Mouse (Mus musculus) embryonic facial prominence, embryonic 11.5 days (tissue): ENCODE results near the gene Prdx5. TPM values are rescaled to one million over a fixed set of nuclear protein-coding genes. Genes with fewer than 3 reads are reported as not detected.
"Not testable (repeated sequence)": the region's sequence is repeated elsewhere in the genome, so short reads cannot be mapped to it uniquely, and the experiment has no call there.

Experiments
- ATAC-seq: fragments of 200-750 bp; cut with Nextera tagmentation; replicated peaks from 2 replicates; pipeline ENCODE4 v1.8.0; 2017; ENCODE audit warnings: low read depth; ENCODE audit not compliant: insufficient number of reproducible peaks, low FRiP score, low TSS enrichment
- DNase-seq: peaks from one replicate; pipeline ENCODE4 v3.0.0-alpha.2; 2015; ENCODE audit warnings: low spot score
- H3K27ac ChIP-seq: fragments of 300-500 bp; sonication (generic); replicated peaks from 2 replicates; pipeline ENCODE4 v1.5.1; 2014; ENCODE audit warnings: mild to moderate bottlenecking, low read depth, low read length, control low read depth
- H3K27me3 ChIP-seq: fragments of 300-500 bp; sonication (generic); 2 replicates; pipeline ENCODE4 v1.6.1; 2014; ENCODE audit warnings: mild to moderate bottlenecking, low read length, moderate library complexity, mixed read lengths; ENCODE audit not compliant: control insufficient read depth, insufficient read depth
- H3K36me3 ChIP-seq: fragments of 300-500 bp; sonication (generic); replicated peaks from 2 replicates; pipeline ENCODE4 v1.6.1; 2014; ENCODE audit warnings: low read depth, mild to moderate bottlenecking, low read length, moderate library complexity, mixed read lengths; ENCODE audit not compliant: control insufficient read depth, insufficient read depth
- H3K4me1 ChIP-seq: fragments of 300-500 bp; sonication (generic); 2 replicates; pipeline ENCODE4 v1.6.1; 2014; ENCODE audit warnings: low read length, mixed read lengths; ENCODE audit not compliant: control insufficient read depth, insufficient read depth
- H3K4me2 ChIP-seq: fragments of 300-500 bp; sonication (generic); 2 replicates; pipeline ENCODE4 v1.6.1; 2014; ENCODE audit warnings: low read depth, mild to moderate bottlenecking, control low read depth, low read length, moderate library complexity
- H3K4me3 ChIP-seq: fragments of 300-500 bp; sonication (generic); 2 replicates; pipeline ENCODE4 v1.5.1; 2014; ENCODE audit warnings: low read depth, low read length, control low read depth
- H3K9ac ChIP-seq: fragments of 300-500 bp; sonication (generic); replicated peaks from 2 replicates; pipeline ENCODE4 v1.6.1; 2014; ENCODE audit warnings: mild to moderate bottlenecking, control low read depth, low read length
- H3K9me3 ChIP-seq: fragments of 300-500 bp; sonication (generic); replicated peaks from 2 replicates; pipeline ENCODE4 v1.6.1; 2016; ENCODE audit warnings: mild to moderate bottlenecking, low read length, inconsistent platforms, mixed read lengths; ENCODE audit not compliant: control insufficient read depth
- WGBS: fragments of 180-500 bp; shearing (Covaris S2); extraction: QIAGEN DNeasy Blood & Tissue Kit; methylation state at CpG from one replicate; pipeline ENCODE4 v1.1.7; 2014; 5-methylcytosine and 5-hydroxymethylcytosine counted together
- polyA plus RNA-seq: library from polyadenylated mRNA; unstranded; fragments of >200 nt; fragmentation: Nextera tagmentation; extraction: Ambion mirVana; gene quantifications from 2 replicates; pipeline ENCODE4 v1.2.1, GENCODE M21; 2014

Prdx5 gene
- polyA plus RNA-seq, 1 experiment from 2014 or later, result 110 TPM

GRCm38 (mm10) chr19:6911101-6912074, 1.5 kb upstream of the Prdx5 start:
- H3K4me3 ChIP-seq, result peak overlapping the region; percentile 14; the same call in 1 of the 2 replicates
- H3K27ac ChIP-seq, result no peak overlapping the region
- H3K27me3 ChIP-seq, result no peaks in the 10 kb centered on the region
- 87% methylated on average over 19 of the region's 19 CpGs for WGBS
- peaks cover 15% of the 10 kb centered on the region for H3K36me3 ChIP-seq
- no peaks in the 10 kb centered on the region for H3K9me3 ChIP-seq
- 0 out of 2 replicates have a peak overlapping the region, but pooled peaks have one; percentile 28 for H3K9ac ChIP-seq
- H3K4me2 ChIP-seq, result peak overlapping the region; percentile 48
- DNase-seq, result no peak
- peaks cover 5% of the 10 kb centered on the region for H3K4me1 ChIP-seq
- no peak for ATAC-seq

- not testable (repeated sequence) for H3K4me1 ChIP-seq, H3K9me3 ChIP-seq, H3K27me3 ChIP-seq
- ATAC-seq (peak; percentile 15; the same call in 1 of the 2 replicates), DNase-seq (peak; percentile 69)
- Histone ChIP-seq H3K4me2 (peak overlapping the region; percentile 82), H3K4me3 (peak overlapping the region; percentile 61), H3K27ac (peak overlapping the region; percentile 96), H3K9ac (peak overlapping the region; percentile 68), H3K36me3 (peaks cover 15% of the 10 kb centered on the region)
- WGBS, result under 1% methylated on average over 30 of the region's 30 CpGs
These were observed 400 bp upstream of the Prdx5 start for GRCm38 (mm10) chr19:6910306-6910705.

- Histone ChIP-seq H3K27me3 (no peaks in the 10 kb centered on the region), H3K9me3 (no peaks in the 10 kb centered on the region), H3K4me2 (peak overlapping the region; percentile 82), H3K9ac (peak overlapping the region; percentile 68), H3K4me1 (peaks cover 5% of the 10 kb centered on the region), H3K4me3 (peak overlapping the region; percentile 61), H3K36me3 (peaks cover 15% of the 10 kb centered on the region), H3K27ac (peak overlapping the region; percentile 96)
- ATAC-seq (no peak), DNase-seq (no peak)
- WGBS, result 7% methylated on average over 11 of the region's 11 CpGs
These were observed 885 bp downstream of the Prdx5 start for GRCm38 (mm10) chr19:6909021-6909420.

GRCm38 (mm10) chr19:6907811-6908540, 1.9 kb downstream of the Prdx5 start:
- no peak overlapping the region for H3K27ac ChIP-seq
- 86% methylated on average over 7 of the region's 7 CpGs for WGBS
- no peaks in the 10 kb centered on the region for H3K27me3 ChIP-seq
- DNase-seq, result no peak
- ATAC-seq, result no peak
- no peaks in the 10 kb centered on the region for H3K9me3 ChIP-seq
- no peak overlapping the region for H3K4me3 ChIP-seq
- H3K4me1 ChIP-seq, result peaks cover 5% of the 10 kb centered on the region
- peak overlapping the region; percentile 82 for H3K4me2 ChIP-seq
- H3K9ac ChIP-seq, result no peak overlapping the region
- peaks cover 9% of the 10 kb centered on the region for H3K36me3 ChIP-seq

GRCm38 (mm10) chr19:6907094-6907493, 2.8 kb downstream of the Prdx5 start:
- H3K4me2 ChIP-seq, result no peak overlapping the region
- no peak overlapping the region for H3K27ac ChIP-seq
- DNase-seq, result no peak
- no peak for ATAC-seq
- H3K36me3 ChIP-seq, result peaks cover 9% of the 10 kb centered on the region
- 92% methylated on average over 8 of the region's 8 CpGs for WGBS
- H3K4me1 ChIP-seq, result peaks cover 5% of the 10 kb centered on the region
- H3K4me3 ChIP-seq, result no peak overlapping the region
- no peaks in the 10 kb centered on the region for H3K9me3 ChIP-seq
- no peak overlapping the region for H3K9ac ChIP-seq
- H3K27me3 ChIP-seq, result no peaks in the 10 kb centered on the region

- peaks cover 2% of the 10 kb centered on the region; the same call in 1 of the 2 replicates for H3K36me3 ChIP-seq
- peaks cover 3% of the 10 kb centered on the region for H3K4me1 ChIP-seq
- H3K9me3 ChIP-seq, result no peaks in the 10 kb centered on the region
- H3K4me3 ChIP-seq, result no peak overlapping the region
- ATAC-seq (no peak), DNase-seq (no peak)
- H3K27ac ChIP-seq, result no peak overlapping the region
- H3K9ac ChIP-seq, result no peak overlapping the region
- H3K27me3 ChIP-seq, result no peaks in the 10 kb centered on the region
- H3K4me2 ChIP-seq, result no peak overlapping the region
- WGBS, result 90% methylated on average over 3 of the region's 3 CpGs
These were observed 3.7 kb downstream of the Prdx5 start for GRCm38 (mm10) chr19:6906199-6906598.

- Histone ChIP-seq H3K4me2 (no peak overlapping the region), H3K36me3 (no peaks in the 10 kb centered on the region; the same call in 1 of the 2 replicates), H3K4me1 (no peaks in the 10 kb centered on the region), H3K27ac (no peak overlapping the region), H3K4me3 (no peak overlapping the region), H3K9ac (no peak overlapping the region), H3K27me3 (no peaks in the 10 kb centered on the region), H3K9me3 (no peaks in the 10 kb centered on the region)
- no peak for DNase-seq
- 88% methylated on average over 11 of the region's 11 CpGs for WGBS
- ATAC-seq, result no peak
These were observed 4.3 kb downstream of the Prdx5 start for GRCm38 (mm10) chr19:6905498-6906159.
